In the genomic region with DNA sequence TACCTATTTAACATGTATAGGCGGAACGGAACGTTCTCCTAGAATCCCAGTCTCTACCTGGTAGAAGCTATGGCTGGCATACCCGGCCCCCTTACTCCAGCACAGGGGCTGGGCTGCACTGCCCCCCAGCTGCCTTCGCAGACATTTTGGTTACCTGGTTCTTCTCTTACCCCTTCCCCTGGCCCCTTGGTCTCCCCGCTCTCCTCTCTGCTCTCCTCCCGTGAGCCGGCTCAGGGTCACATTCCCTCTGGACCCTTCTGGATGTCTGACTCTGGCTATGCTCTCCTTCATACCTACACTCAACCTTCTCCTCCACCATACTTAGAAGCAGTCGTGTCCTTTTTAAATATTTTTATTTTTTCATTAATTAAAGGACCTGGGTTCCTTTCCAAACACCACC, we compare ENCODE assay signal across 8 mouse cellular contexts. TPM values are rescaled to one million over a fixed set of nuclear protein-coding genes. Genes with fewer than 3 reads are reported as not detected.
A peak's percentile ranks its signal among the peaks of the same experiment; 100 is the strongest.
DNase-seq lines count a peak whose midpoint lies in the region; ATAC-seq and TF ChIP-seq lines count a peak whose summit lies in the region.

No protein-coding gene starts in this region.

- intact Hi-C loops in heart, postnatal 36 days (cut with DNase I), result loop anchor here (1.0 kb wide), 1 partner anchor 27 kb away; no protein-coding TSS in a partner anchor

- H3K27ac ChIP-seq in forebrain, embryonic 16.5 days (ENCODE audit: low read length), result peak overlapping the region; percentile 58
- H3K27ac ChIP-seq in layer of hippocampus, adult 2 months, result peak overlapping the region; percentile 92
- H3K27ac ChIP-seq in neural tube, embryonic 15.5 days (replicated peaks), result peak overlapping the region; percentile 86

- peak overlapping the region; percentile 99 for H3K4me2 ChIP-seq in forebrain, embryonic 16.5 days (ENCODE audit: low read length)
- H3K4me2 ChIP-seq in neural tube, embryonic 15.5 days, result peak overlapping the region; percentile 97

- peak overlapping the region; percentile 74 for H3K9ac ChIP-seq in forebrain, embryonic 16.5 days (replicated peaks; ENCODE audit: low read depth, low read length)
- peak overlapping the region; percentile 66 for H3K9ac ChIP-seq in neural tube, embryonic 15.5 days (replicated peaks)

- H3K36me3 ChIP-seq in forebrain, embryonic 16.5 days (ENCODE audit: control insufficient read depth, insufficient read depth), result no peaks in the 10 kb centered on the region
- H3K36me3 ChIP-seq in neural tube, embryonic 15.5 days, result peaks cover 5% of the 10 kb centered on the region

- no peak for TF ChIP-seq POLR2A in lung, adult 2 months (IDR thresholded peaks at IDR 0.05; ENCODE audit: borderline replicate concordance, extremely low read depth, low read depth, low read length)

- TF ChIP-seq CTCF in layer of hippocampus, adult 2 months (conservative IDR thresholded peaks at IDR 0.05), result peak; percentile 65
- no peak for TF ChIP-seq CTCF in lung, adult 2 months (IDR thresholded peaks at IDR 0.05; ENCODE audit: insufficient read depth, low read length)

- no peaks in the 10 kb centered on the region for H3K9me3 ChIP-seq in forebrain, embryonic 16.5 days (ENCODE audit: control insufficient read depth, low read length)
- no peaks in the 10 kb centered on the region for H3K9me3 ChIP-seq in neural tube, embryonic 15.5 days (replicated peaks)

- peak overlapping the region; percentile 98 for H3K4me3 ChIP-seq in forebrain, embryonic 16.5 days (replicated peaks; ENCODE audit: low read length)
- H3K4me3 ChIP-seq in layer of hippocampus, adult 2 months, result peak overlapping the region; percentile 81
- H3K4me3 ChIP-seq in lung, adult 2 months (replicated peaks; ENCODE audit: extremely low read depth, low read depth, low read length), result peak overlapping the region; percentile 69
- peak overlapping the region; percentile 99 for H3K4me3 ChIP-seq in neural tube, embryonic 15.5 days (replicated peaks)

- ATAC-seq in forebrain, embryonic 16.5 days, result peak; percentile 49
- ATAC-seq in neural tube, embryonic 15.5 days (ENCODE audit: low FRiP score), result peak; percentile 74

- DNase-seq in ES-CJ7 (ENCODE audit: low read depth, low spot score), result peak; percentile 17
- peak; percentile 53 for DNase-seq in cerebellum, adult 8-10 months
- DNase-seq in heart, postnatal 36 days, result peak; percentile 42 to 43
- peak; percentile 26 to 36 for DNase-seq in layer of hippocampus, adult 2 months (ENCODE audit: low spot score in 2 of 2)
- peak; percentile 45 for DNase-seq in lung, adult 2 months
- peak; percentile 26 for DNase-seq in thymus, postnatal 0 days (ENCODE audit: low spot score)

- no peaks in the 10 kb centered on the region for H3K27me3 ChIP-seq in forebrain, embryonic 16.5 days (replicated peaks; ENCODE audit: control insufficient read depth, insufficient read depth, low read length)
- no peaks in the 10 kb centered on the region for H3K27me3 ChIP-seq in neural tube, embryonic 15.5 days (replicated peaks)

- WGBS in forebrain, embryonic 16.5 days, result 5% methylated on average over 9 of the region's 9 CpGs
- 5% methylated on average over 9 of the region's 9 CpGs for WGBS in lung, adult 2 months
- WGBS in neural tube, embryonic 15.5 days, result under 1% methylated on average over 9 of the region's 9 CpGs

- H3K4me1 ChIP-seq in forebrain, embryonic 16.5 days (replicated peaks; ENCODE audit: control insufficient read depth, insufficient read depth, low read length), result peaks cover 32% of the 10 kb centered on the region
- H3K4me1 ChIP-seq in lung, adult 2 months (ENCODE audit: control insufficient read depth, insufficient read depth, low read length), result no peaks in the 10 kb centered on the region
- peaks cover 38% of the 10 kb centered on the region for H3K4me1 ChIP-seq in neural tube, embryonic 15.5 days

RNA-seq across cellular contexts. Expression of gene Agtpbp1, which starts 0.5 kb away (rescaled TPM):
- polyA plus RNA-seq in forebrain, embryonic 16.5 days (2015; fragmentation: Nextera tagmentation; extraction: Ambion mirVana), result 56.1 and 60.5 TPM in 2 replicates
- 100 to 1,000 TPM; 171 to 184 TPM for total RNA-seq in heart, postnatal 36 days (2021)
- 100 to 1,000 TPM; 374 to 406 TPM for total RNA-seq in layer of hippocampus, adult 2 months (2021)
- polyA plus RNA-seq in lung, adult 2 months (2012; rRNA removed), result 5.6 and 9.9 TPM in 2 replicates
- polyA plus RNA-seq in neural tube, embryonic 15.5 days (2015; fragmentation: Nextera tagmentation; extraction: Ambion mirVana), result 67.4 and 72.5 TPM in 2 replicates
- 14.9 and 16.3 TPM in 2 replicates for polyA plus RNA-seq in thymus, postnatal 0 days (2015; fragmentation: Nextera tagmentation; extraction: Ambion mirVana)

RNA-seq across cellular contexts. Expression of gene Naa35, which starts 0.6 kb away (rescaled TPM):
- polyA plus RNA-seq in forebrain, embryonic 16.5 days (2015; fragmentation: Nextera tagmentation; extraction: Ambion mirVana), result 168 and 177 TPM in 2 replicates
- 10 to 100 TPM; 86.6 to 99.5 TPM for total RNA-seq in heart, postnatal 36 days (2021)
- 10 to 100 TPM; 88.5 to 98.8 TPM for total RNA-seq in layer of hippocampus, adult 2 months (2021)
- 19.8 and 32.7 TPM in 2 replicates for polyA plus RNA-seq in lung, adult 2 months (2012; rRNA removed)
- 123 and 131 TPM in 2 replicates for polyA plus RNA-seq in neural tube, embryonic 15.5 days (2015; fragmentation: Nextera tagmentation; extraction: Ambion mirVana)
- polyA plus RNA-seq in thymus, postnatal 0 days (2015; fragmentation: Nextera tagmentation; extraction: Ambion mirVana), result 65.9 and 78.4 TPM in 2 replicates

Comparison
In these comparisons a context has a peak if more than half of its experiments do, and no peak if none do; other contexts are left out.
1. Peak in every context shown above with its lines: DNase-seq, ATAC-seq, H3K4me3 ChIP-seq and H3K27ac ChIP-seq.